Mouse (Mus musculus): ENCODE data around the gene Dpep3.

DNA sequence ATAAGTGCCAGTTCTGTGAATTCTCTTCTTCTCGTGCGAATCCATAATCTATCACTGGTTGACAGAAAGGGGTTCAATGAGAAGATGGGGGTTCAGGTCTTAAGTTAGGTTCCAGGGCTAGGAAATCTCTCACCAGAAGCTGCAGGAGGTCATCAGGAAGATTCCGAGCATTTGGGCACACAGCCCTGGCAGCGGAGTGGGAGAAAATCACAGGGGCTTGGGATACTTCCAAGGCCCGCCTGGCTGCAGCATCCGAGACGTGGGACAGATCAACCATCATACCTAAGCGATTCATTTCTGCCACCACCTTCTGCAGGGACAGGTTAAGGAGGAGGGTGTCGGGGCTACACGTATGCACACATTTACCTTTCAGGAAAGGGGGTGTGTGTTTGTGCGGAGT is 9.3 kb upstream of the Dpep3 start:
- no peak for TF ChIP-seq CTCF (IDR thresholded peaks at IDR 0.05; ENCODE audit: insufficient read depth, low read length)
- no peak for TF ChIP-seq POLR2A (IDR thresholded peaks at IDR 0.05; ENCODE audit: borderline replicate concordance, extremely low read depth, low read depth, low read length)

Measured in lung, adult 2 months (tissue).